Mouse (Mus musculus) kidney, postnatal 25 days (tissue): ENCODE data around the gene Fbxl5.
A peak's percentile ranks its signal among the peaks of the same experiment; 100 is the strongest.

Experiments
- DNase-seq, 2 experiments: peaks; one replicate each; pipeline ENCODE4 v3.0.0; 2021; ENCODE audit warnings: mixed read lengths in 2 of 2

The Fbxl5 gene

DNA sequence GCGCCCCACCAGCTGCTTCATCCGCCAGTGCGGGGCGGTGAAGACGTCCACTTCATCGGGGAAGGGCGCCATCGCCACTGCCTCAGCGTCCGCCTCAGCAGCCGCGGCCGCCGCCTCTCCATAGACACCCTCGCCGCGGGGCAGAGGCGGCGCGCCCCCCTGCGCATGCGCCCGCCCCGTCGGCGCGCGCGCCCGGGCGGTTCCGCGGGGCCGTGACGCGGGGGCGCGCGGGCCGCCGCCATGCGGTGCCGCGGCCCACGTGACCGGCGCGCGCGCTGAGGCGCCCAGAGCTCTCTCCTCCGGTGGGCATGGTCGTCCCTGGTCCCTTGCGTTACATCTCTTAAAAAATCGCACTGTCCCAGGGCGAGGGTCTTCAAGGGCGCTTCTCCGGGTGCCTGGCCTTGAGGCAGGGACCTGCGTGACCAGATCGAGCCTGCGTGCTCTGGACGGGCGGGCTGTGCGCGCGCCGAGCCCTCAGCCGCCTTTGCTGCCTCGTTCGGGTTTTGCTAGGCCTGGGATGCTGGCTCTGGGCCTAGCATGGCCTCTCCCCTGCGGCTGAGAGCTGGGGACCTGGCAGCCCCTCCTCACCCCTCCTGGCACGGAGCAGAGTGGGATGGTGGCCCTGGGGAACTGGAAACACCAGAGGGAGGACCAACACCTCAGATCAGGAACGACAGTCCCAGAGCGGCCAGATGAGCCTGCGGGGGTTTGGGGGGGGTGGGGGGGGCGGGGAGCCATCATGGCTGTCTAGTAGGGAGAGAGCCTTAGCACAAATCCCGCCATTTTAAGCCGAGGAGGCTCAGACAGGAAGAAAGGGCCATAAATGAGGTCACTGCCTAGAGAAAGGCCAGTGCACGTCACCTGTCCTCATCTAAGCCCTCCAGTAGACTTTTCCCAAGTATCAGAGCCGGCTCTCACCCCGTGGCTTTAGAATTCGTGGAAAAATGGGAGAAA lies 39.2 kb downstream of the Fbxl5 start:
- DNase-seq = peak; percentile 76 to 91

DNA sequence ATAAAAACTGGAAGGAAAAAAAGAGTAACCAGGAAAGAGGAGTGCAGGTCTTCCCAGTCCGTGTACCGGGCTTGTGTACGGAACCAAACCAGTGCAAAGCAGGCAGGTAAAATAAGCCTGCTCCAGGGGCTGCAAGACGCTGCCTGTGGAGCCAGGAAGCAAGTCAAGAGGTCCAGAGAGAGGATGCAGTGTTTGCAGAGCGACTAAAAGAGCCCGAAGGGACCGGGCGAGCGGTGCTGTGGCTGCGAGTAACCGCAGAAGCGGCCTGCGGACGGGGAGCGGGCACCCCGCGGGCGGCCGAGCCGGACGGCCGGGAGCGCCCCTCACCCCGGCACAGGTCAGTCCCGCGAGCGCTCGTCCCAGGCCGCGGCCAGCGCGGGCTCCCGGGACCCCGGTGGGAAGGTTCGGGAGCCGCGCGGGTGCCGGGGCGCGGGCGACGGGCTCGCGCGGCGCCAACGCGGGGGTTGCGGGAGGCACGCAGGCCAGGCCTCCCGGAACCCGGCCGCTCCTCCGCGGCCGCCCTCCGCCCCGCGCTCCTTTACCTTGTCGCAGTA lies 39.9 kb downstream of the Fbxl5 start:
- DNase-seq = peak; percentile 27 to 64

DNA sequence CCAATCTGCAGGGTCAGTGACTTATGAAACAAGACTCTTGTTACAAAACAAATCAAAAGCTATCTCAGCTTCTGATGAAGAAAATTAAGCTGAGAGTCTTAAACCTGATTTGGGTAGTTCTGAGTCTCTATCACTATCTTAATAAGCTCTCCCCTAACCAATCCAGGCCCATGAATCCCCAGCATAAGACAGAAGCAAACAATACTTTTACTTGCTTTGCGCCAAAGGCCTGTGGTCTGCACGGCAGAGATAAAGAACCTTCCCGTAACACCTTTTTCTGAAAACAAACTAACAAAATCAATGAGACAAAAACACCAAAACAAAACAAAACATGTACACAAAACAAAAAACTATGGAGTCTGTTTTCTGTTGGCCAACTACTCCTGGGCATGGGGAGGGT lies 42.9 kb downstream of the Fbxl5 start:
- no peak for DNase-seq

DNA sequence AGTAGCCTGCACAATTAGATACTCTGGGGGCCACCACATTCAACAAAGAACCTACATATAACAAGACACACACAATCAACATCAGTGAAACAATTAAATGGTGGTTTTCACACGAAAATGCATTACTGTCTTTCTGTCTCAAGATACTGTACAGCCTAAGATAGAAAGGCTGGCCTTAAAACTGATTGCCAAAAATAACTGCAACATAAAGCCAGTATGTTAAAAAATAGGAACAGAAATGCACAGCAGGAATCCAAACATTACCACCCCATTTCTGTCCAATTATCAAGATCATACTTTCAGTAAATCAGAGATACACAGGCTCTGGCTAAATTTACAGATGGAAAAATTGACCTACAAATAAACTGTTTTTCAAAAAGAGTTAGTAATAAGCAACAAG lies 44.4 kb downstream of the Fbxl5 start:
- DNase-seq = no peak

DNA sequence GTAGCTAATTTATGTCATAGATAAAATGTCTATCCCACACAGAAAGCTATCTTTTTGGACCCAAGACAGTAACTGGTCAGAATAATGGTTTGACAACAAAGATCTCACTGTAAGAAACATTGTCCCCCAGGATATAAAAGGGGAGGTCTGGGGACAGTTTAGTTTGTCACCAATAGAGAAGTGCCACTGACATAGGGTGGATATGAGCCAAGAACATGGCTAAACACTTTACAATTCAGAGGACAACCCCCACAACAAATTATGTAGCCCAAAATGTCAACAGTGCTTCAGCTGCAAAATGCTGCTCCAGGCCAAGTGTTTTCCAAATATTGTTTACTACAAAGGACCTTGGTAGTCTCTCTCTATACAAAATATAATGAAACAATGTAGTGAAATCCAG lies 45.0 kb downstream of the Fbxl5 start:
- no peak for DNase-seq

DNA sequence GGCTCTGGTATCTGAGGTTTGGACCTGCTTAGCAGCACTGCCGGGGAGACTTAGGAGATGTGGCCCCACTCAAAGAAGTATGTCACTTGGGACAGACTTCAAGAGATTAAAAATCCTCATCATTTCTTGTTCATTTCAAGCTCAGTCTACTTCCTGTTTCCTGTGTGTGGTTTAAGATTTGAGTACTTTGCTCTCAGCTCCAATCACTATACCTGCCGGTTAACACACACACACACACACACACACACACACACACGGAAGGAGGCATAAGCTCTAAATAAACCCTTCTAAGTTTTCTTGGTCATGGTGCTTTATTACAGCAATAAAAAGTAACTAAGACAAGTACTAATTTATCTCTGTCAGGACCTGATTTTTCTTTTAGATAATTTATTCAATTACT lies 49.9 kb downstream of the Fbxl5 start:
- DNase-seq = no peak

DNA sequence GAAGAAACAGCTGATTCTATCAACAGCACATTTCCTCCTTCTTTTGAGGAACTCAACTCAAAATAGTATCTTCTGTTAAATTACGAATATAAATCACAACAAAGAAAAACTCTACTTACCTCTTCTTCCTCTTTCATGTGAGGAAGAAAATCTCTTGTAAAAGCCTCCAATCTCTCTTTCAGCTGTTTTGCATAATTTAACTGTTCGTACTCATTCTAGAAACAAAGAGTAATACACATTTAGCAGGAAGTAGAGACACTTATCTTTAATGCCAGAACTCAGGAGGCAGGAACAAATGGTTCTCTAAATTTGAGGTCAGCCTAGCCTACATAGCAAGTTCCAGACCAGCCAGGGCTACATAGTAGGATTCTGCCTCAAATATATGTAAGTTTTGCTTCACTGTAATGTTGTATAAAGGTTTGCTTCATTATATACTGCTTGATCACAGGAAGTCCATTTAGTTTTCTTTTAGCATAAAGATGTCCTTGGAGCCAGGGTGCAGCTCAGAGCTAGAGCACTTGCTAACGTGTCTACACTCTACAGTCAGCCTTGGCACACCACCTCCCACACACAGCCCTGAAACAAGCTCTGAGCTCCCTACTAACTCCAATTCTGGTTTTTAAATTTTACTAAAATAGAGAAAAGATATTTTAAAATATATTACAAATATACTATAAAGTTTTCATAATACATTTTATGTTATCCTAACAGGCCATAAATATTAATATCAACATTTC lies 50.7 kb downstream of the Fbxl5 start:
- DNase-seq = no peak

DNA sequence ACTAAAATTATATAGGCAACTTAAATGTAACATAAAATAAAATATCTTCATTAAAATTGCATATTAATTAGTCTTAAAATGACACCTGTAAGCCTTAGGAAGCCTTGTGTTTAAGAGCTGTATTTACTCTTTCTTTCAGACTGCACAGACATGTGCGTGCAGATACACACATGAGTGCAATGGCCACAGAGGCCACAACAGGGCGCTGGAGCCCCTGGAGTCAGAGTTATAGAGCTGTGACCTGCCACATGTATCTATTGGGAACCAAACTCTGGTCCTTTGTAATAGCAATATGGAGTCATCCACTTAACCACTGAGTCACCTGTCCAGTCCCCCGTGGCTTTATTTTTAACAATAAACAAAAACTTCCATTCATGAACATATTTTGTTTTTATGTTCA lies 72.3 kb downstream of the Fbxl5 start:
- DNase-seq = no peak

DNA sequence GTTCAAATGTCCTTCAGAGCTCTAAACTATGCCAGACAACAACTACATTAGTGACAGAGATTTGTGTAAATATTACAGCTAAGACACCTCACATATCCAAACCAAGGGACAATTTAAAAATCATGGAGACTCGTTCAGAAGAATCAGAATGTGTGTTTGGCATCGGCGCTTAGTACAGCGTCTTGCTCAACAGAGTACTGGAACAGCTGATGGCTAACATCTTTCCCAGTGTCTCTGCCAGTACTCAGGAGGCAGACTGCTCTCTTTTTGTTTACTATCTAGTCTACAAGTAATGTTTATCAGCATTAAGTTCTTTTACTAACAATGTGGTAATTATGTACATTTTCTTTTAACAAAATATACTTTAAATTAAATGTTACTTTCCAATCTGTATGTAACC lies 73.4 kb downstream of the Fbxl5 start:
- no peak for DNase-seq

DNA sequence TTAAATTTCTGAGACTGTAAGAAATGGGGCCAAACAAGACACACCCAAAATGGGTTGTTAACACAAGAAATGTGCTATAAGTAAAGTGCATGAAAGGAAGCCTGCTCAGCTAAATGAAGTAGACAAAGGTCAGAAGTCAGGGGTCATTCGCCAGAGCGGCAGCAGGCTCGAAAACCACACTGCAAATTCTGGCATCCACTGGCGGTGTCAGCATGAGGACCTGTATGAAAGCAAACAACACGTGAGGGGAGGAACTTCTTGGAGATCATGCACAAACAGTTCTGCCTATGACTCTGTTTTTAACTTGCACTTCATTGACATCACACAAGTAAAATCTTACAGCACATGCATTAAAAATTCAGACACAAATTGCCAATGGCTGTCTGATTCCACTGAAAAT lies 76.3 kb downstream of the Fbxl5 start:
- peak in 1 of 2 experiments; percentile 5 for DNase-seq

DNA sequence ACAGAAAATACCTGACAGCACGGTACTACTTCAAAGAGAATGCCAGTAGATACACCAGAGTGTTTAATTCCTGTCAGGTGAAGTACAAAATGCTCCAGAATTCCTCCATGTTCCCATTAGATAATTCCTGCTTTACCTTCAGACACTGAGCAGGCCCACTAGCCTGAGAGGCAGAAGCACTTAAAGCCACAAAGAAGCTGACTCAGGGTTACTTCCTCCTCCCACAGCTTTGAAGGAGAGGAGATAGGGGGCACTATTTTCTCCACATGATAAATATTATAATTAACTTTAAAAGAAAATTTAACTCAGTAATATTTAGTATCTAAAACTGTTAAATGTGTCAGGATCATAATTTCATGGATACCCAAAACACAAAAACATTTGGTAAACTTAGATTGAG lies 77.3 kb downstream of the Fbxl5 start:
- DNase-seq = no peak

DNA sequence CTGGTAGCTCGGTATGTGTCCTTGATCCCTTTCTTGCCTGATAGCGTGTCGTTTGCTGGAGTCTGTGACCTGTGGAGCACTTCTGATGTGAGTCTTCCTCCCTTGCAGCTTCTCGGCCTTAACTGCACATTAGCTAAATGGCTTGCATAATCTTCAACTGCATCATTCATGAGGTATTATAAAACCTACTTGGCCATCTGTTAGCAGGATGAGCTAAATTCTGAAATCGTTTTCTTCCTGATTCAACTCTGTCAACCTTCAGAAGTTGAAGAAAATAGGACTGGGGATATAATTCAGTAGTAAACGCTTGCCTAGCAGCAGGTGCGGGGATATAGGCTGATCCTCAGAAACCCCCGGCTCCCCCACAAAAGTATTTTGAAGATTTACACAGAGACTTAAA lies 89.1 kb downstream of the Fbxl5 start:
- no peak for DNase-seq

DNA sequence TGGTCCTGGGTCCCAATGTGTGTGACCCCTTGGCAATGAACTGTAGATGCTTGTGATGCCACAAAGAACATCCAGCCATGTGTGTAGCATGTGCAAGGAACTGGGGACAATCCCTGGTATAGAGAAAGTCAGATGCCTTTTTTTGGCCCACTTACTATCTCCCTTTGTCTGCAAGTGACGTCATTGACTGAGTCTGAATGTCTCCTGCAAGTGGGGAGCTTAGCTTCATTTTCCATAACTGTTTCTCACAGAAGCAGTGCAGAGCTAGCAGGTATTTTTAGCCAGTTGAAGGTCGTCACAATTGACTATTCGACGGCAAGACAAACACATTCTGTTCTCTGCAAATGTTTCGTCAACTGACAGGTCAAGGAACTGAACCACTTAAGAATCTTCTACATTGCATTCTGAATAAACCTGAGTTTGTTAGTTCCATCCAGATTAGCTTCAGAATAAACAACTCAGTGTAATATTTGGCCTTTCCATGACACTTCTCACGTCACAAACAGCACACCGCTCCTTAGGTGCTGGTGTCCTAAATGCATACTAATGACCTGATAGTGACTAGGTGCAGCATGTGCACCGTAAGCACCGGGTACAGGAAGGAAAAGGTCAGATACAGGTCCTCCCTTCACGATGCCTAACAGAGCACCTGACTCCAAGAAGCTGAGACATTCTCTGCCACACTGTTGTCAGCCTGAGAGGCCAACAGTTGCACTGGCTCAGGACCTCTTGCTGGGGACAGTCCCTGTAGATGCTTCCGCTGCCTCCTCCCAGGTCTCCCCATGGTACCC lies 92.9 kb downstream of the Fbxl5 start:
- no peak for DNase-seq

DNA sequence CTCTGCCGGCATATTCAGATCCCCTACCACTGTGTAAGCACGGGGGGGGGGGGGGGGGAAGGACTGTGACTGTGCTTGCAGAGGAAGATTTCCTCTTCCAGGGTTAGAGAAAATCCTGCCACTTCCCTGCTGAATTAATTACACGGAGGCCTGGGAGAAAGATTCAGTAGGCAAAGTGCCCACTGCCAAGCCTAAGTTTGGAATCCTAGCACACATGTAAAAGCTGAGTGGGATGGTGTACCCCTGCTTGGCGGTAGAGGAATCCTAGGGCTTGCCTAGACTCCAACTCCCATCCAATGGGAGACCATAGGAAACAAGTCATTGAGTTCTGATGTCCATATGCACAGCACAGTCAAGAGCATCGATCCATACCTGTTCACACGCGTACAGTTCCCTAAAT lies 97.6 kb downstream of the Fbxl5 start:
- DNase-seq = no peak

DNA sequence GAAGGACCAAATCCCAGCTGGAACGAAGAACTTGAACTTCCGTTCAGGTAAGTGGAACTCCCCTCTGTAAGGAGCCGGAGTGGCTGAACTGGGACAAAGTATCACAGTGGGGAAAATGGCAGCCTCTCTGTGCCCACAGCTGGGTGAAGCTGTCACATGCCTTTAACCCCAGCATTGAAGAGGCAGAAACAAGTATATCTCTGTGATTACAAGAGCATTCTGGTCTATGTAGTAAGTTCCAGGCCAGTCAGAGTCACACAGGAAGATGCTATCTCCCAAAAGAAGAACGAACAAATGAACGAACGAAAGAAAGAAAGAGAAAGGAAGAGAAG lies 99.0 kb downstream of the Fbxl5 start:
- DNase-seq = no peak

DNA sequence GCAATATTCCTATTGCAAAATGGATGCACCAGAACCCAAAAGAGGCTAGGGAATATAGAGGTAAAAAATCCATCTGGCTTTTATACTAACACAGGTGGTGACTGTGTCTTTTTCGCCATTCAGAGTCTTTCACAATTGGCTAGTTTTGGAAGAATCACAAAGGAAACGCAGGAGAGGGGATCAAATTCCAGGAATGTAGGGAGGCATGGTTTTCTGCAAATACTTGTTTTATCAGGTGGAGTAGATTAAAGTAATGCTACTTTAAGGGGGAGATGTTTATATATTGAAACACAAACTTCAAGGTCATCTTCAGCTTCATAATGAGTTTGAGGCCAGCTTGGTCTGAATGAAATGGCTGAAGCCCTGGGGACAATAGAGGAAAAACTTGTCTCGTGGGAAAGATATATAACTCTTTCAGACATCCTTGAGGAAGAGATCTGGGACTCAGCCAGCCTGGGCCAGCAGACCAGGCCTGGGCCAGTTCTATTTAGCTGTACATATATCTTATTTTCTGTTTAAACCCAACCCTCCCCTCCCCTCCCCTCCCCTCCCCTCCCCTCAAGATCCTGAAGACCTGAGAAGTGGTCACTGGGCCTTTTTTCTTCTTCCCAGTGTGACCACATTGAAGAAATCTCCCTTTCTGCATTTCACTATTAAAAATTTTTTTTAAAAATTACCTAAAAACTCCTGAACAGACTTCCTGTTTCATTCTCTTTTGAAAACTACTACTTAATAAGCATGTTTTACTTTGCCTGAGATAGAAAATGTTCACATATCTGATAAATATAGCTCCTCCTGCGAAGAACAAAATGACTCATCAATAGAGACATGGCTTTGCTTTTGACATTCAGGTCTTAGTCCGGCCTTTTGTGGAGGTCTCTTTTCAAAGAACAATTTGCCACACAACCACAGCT lies 99.6 kb downstream of the Fbxl5 start:
- DNase-seq = no peak

DNA sequence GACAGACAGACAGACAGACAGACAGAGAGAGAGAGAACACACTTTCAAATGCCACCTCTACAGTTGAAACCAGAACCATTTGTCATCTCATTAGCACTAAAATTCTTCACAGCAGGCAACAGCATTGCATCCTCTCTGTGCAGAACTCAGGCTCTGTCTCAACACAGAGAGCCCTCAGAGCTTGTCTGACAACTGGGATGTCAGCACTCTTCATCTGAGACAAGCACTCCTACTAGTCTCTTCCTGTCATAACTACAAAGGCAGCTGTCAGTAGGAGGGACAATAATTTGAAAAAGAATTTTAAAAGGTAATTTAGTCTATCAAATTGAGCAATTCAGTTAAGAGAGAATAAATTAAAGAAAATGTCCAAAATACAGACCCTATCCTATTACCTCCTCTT lies 122.2 kb downstream of the Fbxl5 start:
- DNase-seq = no peak

DNA sequence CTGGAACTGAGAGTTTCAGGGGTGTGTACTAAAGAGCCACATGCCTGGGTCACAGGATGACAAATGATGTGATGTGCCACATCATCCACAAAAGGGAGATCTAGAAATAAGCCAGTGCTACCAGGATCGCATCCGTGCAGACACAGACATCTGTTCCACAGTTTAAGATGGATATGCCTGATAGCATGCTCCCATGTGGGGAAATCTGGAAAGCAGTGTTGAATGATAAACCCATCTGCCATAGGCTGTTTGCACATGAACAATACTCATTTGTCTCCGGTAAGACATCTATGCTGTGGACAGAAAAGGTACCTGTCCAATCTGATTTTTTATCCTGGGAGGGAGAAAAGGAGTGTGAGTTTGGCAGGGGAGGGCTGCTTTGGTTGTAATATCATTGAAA lies 124.3 kb downstream of the Fbxl5 start:
- no peak for DNase-seq
